Mouse (Mus musculus) kidney, embryonic 14.5 days (tissue): ENCODE measurements around the gene Snupn. TPM values are rescaled to one million over a fixed set of nuclear protein-coding genes. Genes with fewer than 3 reads are reported as not detected.
"Not testable (repeated sequence)": the region's sequence is repeated elsewhere in the genome, so short reads cannot be mapped to it uniquely, and the experiment has no call there.

Experiments
- ATAC-seq: fragments of 200-750 bp; cut with Nextera tagmentation; 2 replicates; pipeline ENCODE4 v1.8.0; 2017; ENCODE audit warnings: moderate number of reproducible peaks, mild to moderate bottlenecking, moderate TSS enrichment, moderate library complexity; ENCODE audit not compliant: low FRiP score, low TSS enrichment
- H3K27ac ChIP-seq: fragments of 300-500 bp; sonication (generic); 2 replicates; pipeline ENCODE4 v1.5.1; 2014; ENCODE audit warnings: low read depth, mild to moderate bottlenecking, low read length, moderate library complexity, mixed read lengths
- H3K27me3 ChIP-seq: fragments of 300-500 bp; sonication (generic); 2 replicates; pipeline ENCODE4 v1.6.1; 2014; ENCODE audit warnings: mild to moderate bottlenecking, low read length; ENCODE audit not compliant: control insufficient read depth, insufficient read depth
- H3K36me3 ChIP-seq: fragments of 300-500 bp; sonication (generic); 2 replicates; pipeline ENCODE4 v1.6.1; 2014; ENCODE audit warnings: low read length, mixed read lengths; ENCODE audit not compliant: control insufficient read depth, insufficient read depth
- H3K4me1 ChIP-seq: fragments of 300-500 bp; sonication (generic); 2 replicates; pipeline ENCODE4 v1.6.1; 2014; ENCODE audit warnings: low read length, mixed read lengths; ENCODE audit not compliant: control insufficient read depth, insufficient read depth
- H3K4me2 ChIP-seq: fragments of 300-500 bp; sonication (generic); replicated peaks from 2 replicates; pipeline ENCODE4 v1.6.1; 2014; ENCODE audit warnings: low read depth, mild to moderate bottlenecking, low read length
- H3K4me3 ChIP-seq: fragments of 300-500 bp; sonication (generic); 2 replicates; pipeline ENCODE4 v1.5.1; 2014; ENCODE audit warnings: mild to moderate bottlenecking, low read length
- H3K9ac ChIP-seq: fragments of 300-500 bp; sonication (generic); 2 replicates; pipeline ENCODE4 v1.6.1; 2014; ENCODE audit warnings: low read depth, mild to moderate bottlenecking, low read length, moderate library complexity
- H3K9me3 ChIP-seq: fragments of 300-500 bp; sonication (generic); 2 replicates; pipeline ENCODE4 v1.6.1; 2016; ENCODE audit warnings: low read length; ENCODE audit not compliant: control insufficient read depth
- WGBS: fragments of 180-500 bp; shearing (Covaris S2); extraction: QIAGEN DNeasy Blood & Tissue Kit; methylation state at CpG from one replicate; pipeline ENCODE4 v1.1.7; 2014; 5-methylcytosine and 5-hydroxymethylcytosine counted together
- polyA plus RNA-seq: library from polyadenylated mRNA; unstranded; fragments of >200 nt; fragmentation: Nextera tagmentation; extraction: Ambion mirVana; gene quantifications from 2 replicates; pipeline ENCODE4 v1.2.1, GENCODE M21; 2014

Gene Snupn
- polyA plus RNA-seq, 1 experiment from 2014 or later = 27.7 TPM

GRCm38 (mm10) chr9:56927191-56928012, 23.3 kb upstream of the Snupn start:
- Histone ChIP-seq H3K4me3 (peak overlapping the region; percentile 44), H3K9ac (peak overlapping the region; percentile 64)

GRCm38 (mm10) chr9:56928041-56928811, 22.5 kb upstream of the Snupn start, which contains the start of gene Snx33:
Gene Snx33, minus strand, starts transcription at chr9:56928371.
- peak within 1 kb of the TSS; percentile 44 for H3K4me3 ChIP-seq
- H3K4me2 ChIP-seq = peak within 1 kb of the TSS; percentile 71
- ATAC-seq = peak; percentile 85
- peak within 1 kb of the TSS; percentile 64 for H3K9ac ChIP-seq
- under 1% methylated on average over 50 of the region's 50 CpGs for WGBS
- H3K27me3 ChIP-seq = no peaks in the 10 kb centered on the region
- peaks cover 37% of the 10 kb centered on the region for H3K4me1 ChIP-seq
- peaks cover 6% of the 10 kb centered on the region; the same call in 1 of the 2 replicates for H3K36me3 ChIP-seq
- peak within 1 kb of the TSS; percentile 87 for H3K27ac ChIP-seq
- no peaks in the 10 kb centered on the region for H3K9me3 ChIP-seq

More at GRCm38 (mm10) chr9:56927191-56928012, 23.3 kb upstream of the Snupn start:
- H3K4me1 ChIP-seq = peaks cover 40% of the 10 kb centered on the region
- peak; percentile 33 for ATAC-seq
- no peaks in the 10 kb centered on the region for H3K27me3 ChIP-seq
- H3K36me3 ChIP-seq = peaks cover 7% of the 10 kb centered on the region; the same call in 1 of the 2 replicates
- WGBS = under 1% methylated on average over 35 of the region's 35 CpGs
- peak overlapping the region; percentile 71 for H3K4me2 ChIP-seq
- H3K9me3 ChIP-seq = no peaks in the 10 kb centered on the region
- H3K27ac ChIP-seq = peak overlapping the region; percentile 87

GRCm38 (mm10) chr9:56929496-56929895, 21.2 kb upstream of the Snupn start:
- no peak overlapping the region for H3K9ac ChIP-seq
- H3K27me3 ChIP-seq = no peaks in the 10 kb centered on the region
- no peak overlapping the region for H3K4me2 ChIP-seq
- H3K27ac ChIP-seq = no peak overlapping the region
- no peak overlapping the region for H3K4me3 ChIP-seq
- H3K9me3 ChIP-seq = no peaks in the 10 kb centered on the region
- no peak for ATAC-seq
- H3K4me1 ChIP-seq = peaks cover 24% of the 10 kb centered on the region
- H3K36me3 ChIP-seq = peaks cover 6% of the 10 kb centered on the region; the same call in 1 of the 2 replicates
- 15% methylated on average over 4 of the region's 4 CpGs for WGBS

GRCm38 (mm10) chr9:56930556-56930955, 20.1 kb upstream of the Snupn start:
- Histone ChIP-seq H3K27ac (no peak overlapping the region), H3K4me1 (peaks cover 15% of the 10 kb centered on the region), H3K4me3 (no peak overlapping the region), H3K9me3 (no peaks in the 10 kb centered on the region), H3K36me3 (peaks cover 6% of the 10 kb centered on the region; the same call in 1 of the 2 replicates), H3K27me3 (no peaks in the 10 kb centered on the region), H3K9ac (no peak overlapping the region), H3K4me2 (no peak overlapping the region)
- WGBS = 84% methylated on average over 1 of the region's 1 CpGs
- ATAC-seq = no peak

GRCm38 (mm10) chr9:56936861-56937222, 13.8 kb upstream of the Snupn start:
- 20% methylated on average over 6 of the region's 6 CpGs for WGBS
- Histone ChIP-seq H3K4me2 (peak overlapping the region; percentile 65), H3K4me3 (peak overlapping the region; percentile 85), H3K27me3 (no peaks in the 10 kb centered on the region), H3K9me3 (no peaks in the 10 kb centered on the region), H3K27ac (peak overlapping the region; percentile 47; the same call in 1 of the 2 replicates), H3K36me3 (no peaks in the 10 kb centered on the region), H3K4me1 (0 out of 2 replicates have a peak, but pooled peaks cover 7% of the 10 kb centered on the region), H3K9ac (peak overlapping the region; percentile 37; the same call in 1 of the 2 replicates)
- no peak for ATAC-seq

GRCm38 (mm10) chr9:56937223-56938160, 13.2 kb upstream of the Snupn start, which contains the start of gene Imp3:
Gene Imp3, plus strand, starts transcription at chr9:56937475.
- no peaks in the 10 kb centered on the region for H3K9me3 ChIP-seq
- H3K4me2 ChIP-seq = peak within 1 kb of the TSS; percentile 82
- H3K4me1 ChIP-seq = 0 out of 2 replicates have a peak, but pooled peaks cover 7% of the 10 kb centered on the region
- peak within 1 kb of the TSS; percentile 85 for H3K4me3 ChIP-seq
- H3K27me3 ChIP-seq = no peaks in the 10 kb centered on the region
- WGBS = under 1% methylated on average over 73 of the region's 73 CpGs
- H3K36me3 ChIP-seq = no peaks in the 10 kb centered on the region
- peak within 1 kb of the TSS; percentile 85 for H3K27ac ChIP-seq
- peak; percentile 93 for ATAC-seq
- H3K9ac ChIP-seq = peak within 1 kb of the TSS; percentile 82

GRCm38 (mm10) chr9:56938374-56938773, 12.3 kb upstream of the Snupn start:
- Histone ChIP-seq H3K9me3 (no peaks in the 10 kb centered on the region), H3K27me3 (no peaks in the 10 kb centered on the region), H3K36me3 (no peaks in the 10 kb centered on the region), H3K27ac (peak overlapping the region; percentile 85; the same call in 1 of the 2 replicates), H3K4me1 (0 out of 2 replicates have a peak, but pooled peaks cover 7% of the 10 kb centered on the region), H3K9ac (peak overlapping the region; percentile 82), H3K4me3 (peak overlapping the region; percentile 85), H3K4me2 (peak overlapping the region; percentile 82)
- 2% methylated on average over 7 of the region's 7 CpGs for WGBS
- no peak for ATAC-seq

GRCm38 (mm10) chr9:56947481-56947880, 3.2 kb upstream of the Snupn start:
- not testable (repeated sequence) for H3K36me3 ChIP-seq, H3K27ac ChIP-seq, H3K27me3 ChIP-seq, H3K4me1 ChIP-seq, H3K4me3 ChIP-seq, H3K9ac ChIP-seq, H3K9me3 ChIP-seq, H3K4me2 ChIP-seq, ATAC-seq
- 33% methylated on average over 3 of the region's 3 CpGs for WGBS
